Comparison of ENCODE assay signal across 8 mouse cellular contexts in genomic region chr17:32992699-32993474, GRCm38 (mm10). TPM values are rescaled to one million over a fixed set of nuclear protein-coding genes. Genes with fewer than 3 reads are reported as not detected.
DNase-seq lines count a peak whose midpoint lies in the region; ATAC-seq lines count a peak whose summit lies in the region.

Zfp952 (plus strand) TSS chr17:32993129.

- H3K27ac ChIP-seq in hindbrain, embryonic 16.5 days (ENCODE audit: low read depth, low read length): peak within 1 kb of the TSS; percentile 77
- peak within 1 kb of the TSS; percentile 61 for H3K27ac ChIP-seq in macrophage

- peaks cover 7% of the 10 kb centered on the region for H3K4me1 ChIP-seq in hindbrain, embryonic 16.5 days (ENCODE audit: control insufficient read depth, insufficient read depth, low read depth, low read length)

- peaks cover 18% of the 10 kb centered on the region for H3K36me3 ChIP-seq in hindbrain, embryonic 16.5 days (ENCODE audit: control insufficient read depth, insufficient read depth, low read length)
- H3K36me3 ChIP-seq in macrophage (ENCODE audit: inconsistent target): 0 out of 2 replicates have a peak, but pooled peaks cover 7% of the 10 kb centered on the region

- peak within 1 kb of the TSS; percentile 65 for H3K9ac ChIP-seq in hindbrain, embryonic 16.5 days (ENCODE audit: low read depth, low read length)

- peak; percentile 99 for ATAC-seq in hindbrain, embryonic 16.5 days

- H3K27me3 ChIP-seq in hindbrain, embryonic 16.5 days (replicated peaks; ENCODE audit: control insufficient read depth, insufficient read depth, low read length): no peaks in the 10 kb centered on the region

- peaks cover 6% of the 10 kb centered on the region for H3K9me3 ChIP-seq in hindbrain, embryonic 16.5 days (ENCODE audit: control insufficient read depth, low read length)

- H3K4me3 ChIP-seq in hindbrain, embryonic 16.5 days (ENCODE audit: low read length): peak within 1 kb of the TSS; percentile 54
- H3K4me3 ChIP-seq in macrophage (ENCODE audit: inconsistent target): peak within 1 kb of the TSS; percentile 95

- under 1% methylated on average over 21 of the region's 21 CpGs for WGBS in hindbrain, embryonic 16.5 days
- 2% methylated on average over 21 of the region's 21 CpGs for WGBS in macrophage (ENCODE audit: missing documents)

- peaks cover 41% of the 10 kb centered on the region for H3K79me2 ChIP-seq in macrophage (ENCODE audit: inconsistent target)

- DNase-seq in WW6 (ENCODE audit: low read depth, low spot score): peak; percentile 61
- peak; percentile 57 to 83 for DNase-seq in cerebellum, postnatal 4 days (ENCODE audit: low spot score in 2 of 2)
- peak; percentile 88 for DNase-seq in gastrocnemius, adult 18-20 months (ENCODE audit: low spot score)
- peak; percentile 81 to 87 for DNase-seq in left cerebral cortex, adult 18-20 months (ENCODE audit: low spot score in 2 of 2)
- DNase-seq in right cerebral cortex, adult 18-20 months: peak; percentile 89
- DNase-seq in urinary bladder, postnatal 10 days (ENCODE audit: low spot score): peak; percentile 40

- peak within 1 kb of the TSS; percentile 93 for H3K4me2 ChIP-seq in hindbrain, embryonic 16.5 days (ENCODE audit: low read length)

RNA-seq across cellular contexts. Expression of gene Zfp952, which starts in this region (rescaled TPM):
- total RNA-seq in gastrocnemius, adult 18-20 months (2021): 1 to 10 TPM; 3.6 to 4.2 TPM
- 18.6 and 19.4 TPM in 2 replicates for polyA plus RNA-seq in hindbrain, embryonic 16.5 days (2015; fragmentation: Nextera tagmentation; extraction: Ambion mirVana)
- 10 to 100 TPM; 15.2 to 17.0 TPM for total RNA-seq in left cerebral cortex, adult 18-20 months (2021)
- total RNA-seq in macrophage (2018; cell fraction: chromatin; rRNA removed): 10 to 100 TPM in 18 of 26 experiments, 1 to 10 TPM in 8; 1.8 to 35.2 (median 15.3) TPM
- total RNA-seq in macrophage (2018; cell fraction: cytosol; rRNA removed): 10 to 100 TPM in 5 of 26 experiments, 1 to 10 TPM in 21; 3.2 to 12.0 (median 7.9) TPM
- total RNA-seq in macrophage (2018; cell fraction: nucleus; rRNA removed): 10 to 100 TPM in 15 of 26 experiments, 1 to 10 TPM in 11; 2.7 to 27.3 (median 13.8) TPM
- polyA plus RNA-seq in macrophage (2018): 6.6 to 9.1 TPM (median 7.2 TPM) in 3 replicates

Comparison
In these comparisons a context has a peak if more than half of its experiments do, and no peak if none do; other contexts are left out.
1. Peak in every context shown above with its lines: DNase-seq, ATAC-seq, H3K4me3 ChIP-seq and H3K27ac ChIP-seq.